Mouse (Mus musculus): Measurements from ENCODE around the gene Mfap2.

The Mfap2 gene

DNA sequence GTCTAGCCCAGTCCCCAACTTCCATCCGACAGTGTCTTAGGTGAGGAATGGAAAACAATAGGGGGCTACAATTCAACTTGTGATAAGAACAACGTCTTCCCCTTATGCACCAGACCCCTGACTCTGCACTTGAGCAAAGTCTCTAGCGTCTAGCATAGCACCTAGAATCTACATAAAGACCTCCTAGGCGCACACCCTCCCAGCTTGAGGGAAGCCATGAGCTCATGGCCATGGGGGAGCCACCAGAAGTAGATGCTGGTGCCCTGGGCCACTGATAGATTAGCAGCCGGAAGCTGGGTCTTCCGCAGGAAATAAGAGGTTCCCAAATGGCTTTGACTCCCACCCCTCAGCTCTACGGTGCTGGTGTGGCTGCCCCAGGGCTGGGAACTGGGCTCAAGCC, 22.7 kb upstream of the Mfap2 start:
- peak; percentile 25 for DNase-seq (ENCODE audit: low spot score)

DNA sequence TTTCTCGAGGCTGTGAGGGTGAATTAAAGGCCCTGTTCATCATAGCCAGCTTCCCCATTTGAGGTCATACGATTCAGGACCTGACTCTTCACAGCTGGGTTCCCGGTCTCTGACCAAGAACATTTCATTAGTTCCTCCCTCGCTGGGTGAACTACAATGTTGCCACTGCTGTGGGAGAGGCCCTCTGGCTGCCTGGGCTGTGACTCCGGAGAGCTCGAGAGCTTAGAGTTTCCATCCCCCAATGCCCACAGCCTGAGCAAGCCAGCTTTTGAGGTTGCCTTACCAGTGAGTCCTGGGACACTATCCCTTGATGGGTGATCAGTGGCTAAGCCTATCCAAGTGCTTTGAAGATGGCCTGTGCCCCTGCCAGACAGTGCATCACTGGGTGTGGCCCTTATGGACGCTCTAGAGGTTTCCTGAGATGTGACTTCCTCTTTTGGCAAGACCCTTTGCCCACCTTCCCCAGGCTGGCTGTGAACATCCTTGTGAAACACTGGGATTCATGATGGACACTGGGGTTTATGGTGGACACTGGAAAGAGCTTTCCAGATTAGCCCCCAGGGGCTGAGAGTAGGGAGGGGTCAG, 21.4 kb upstream of the Mfap2 start:
- DNase-seq (ENCODE audit: low spot score), result no peak

DNA sequence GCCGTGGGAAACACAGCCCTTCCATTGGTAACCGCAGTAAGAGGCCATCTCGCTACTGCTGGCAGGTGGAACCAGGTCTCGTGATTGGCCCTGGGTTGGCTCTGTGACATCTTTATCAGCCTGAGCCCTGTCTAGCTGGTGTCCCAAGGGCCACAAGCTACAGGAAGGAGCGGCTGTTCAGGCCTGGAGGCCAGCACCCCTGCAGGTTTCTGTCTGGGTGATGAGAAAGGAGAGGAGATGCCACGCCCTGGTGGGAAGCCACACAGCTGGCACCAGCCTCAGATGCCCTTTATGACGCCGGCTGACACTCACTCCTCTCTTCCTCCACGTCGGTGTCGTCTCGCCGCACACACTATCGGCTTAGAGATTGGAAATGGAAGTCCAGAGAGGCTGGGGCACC, 20.8 kb upstream of the Mfap2 start:
- peak; percentile 18 for DNase-seq (ENCODE audit: low spot score)

DNA sequence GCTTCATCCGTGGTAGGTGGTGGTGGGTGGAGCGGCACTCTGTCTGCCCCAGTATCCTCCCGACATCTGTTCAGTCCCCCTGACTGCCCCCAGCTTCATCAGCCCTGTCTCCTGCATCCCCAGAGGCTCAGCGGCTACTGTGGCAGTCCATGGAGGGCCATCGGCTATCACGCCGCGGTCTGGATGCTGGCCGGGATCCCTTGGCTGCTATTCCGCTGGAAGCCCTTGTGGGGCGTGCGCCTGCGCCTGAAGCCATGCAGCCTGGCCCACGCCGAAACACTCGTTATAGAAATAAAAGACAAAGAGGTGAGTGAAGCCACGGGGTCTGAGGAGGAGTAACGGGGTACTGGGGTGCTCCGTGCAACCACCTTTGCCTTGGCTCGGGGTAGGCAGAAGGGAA, 18.0 kb upstream of the Mfap2 start:
- no peak for DNase-seq (ENCODE audit: low spot score)

DNA sequence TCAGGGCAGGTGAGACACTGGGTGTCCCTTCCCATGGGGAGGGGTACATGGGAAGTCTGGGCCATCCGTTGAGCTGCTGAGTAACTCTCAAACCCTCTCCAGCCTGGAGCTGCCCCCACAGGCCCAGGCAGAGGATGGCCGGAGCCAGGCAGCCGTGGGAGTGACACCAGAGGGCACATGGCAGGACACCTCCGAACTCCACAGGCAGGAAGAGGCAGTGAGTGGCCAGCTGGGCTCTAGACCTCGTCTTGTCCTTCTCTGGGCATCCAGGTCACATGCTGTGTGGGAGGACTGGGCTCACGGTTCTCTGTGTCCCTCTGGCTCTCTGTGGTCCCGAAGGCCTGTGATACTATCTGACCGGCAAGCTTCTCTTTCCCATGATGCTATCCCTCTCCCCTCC, 16.4 kb upstream of the Mfap2 start:
- DNase-seq (ENCODE audit: low spot score), result no peak

DNA sequence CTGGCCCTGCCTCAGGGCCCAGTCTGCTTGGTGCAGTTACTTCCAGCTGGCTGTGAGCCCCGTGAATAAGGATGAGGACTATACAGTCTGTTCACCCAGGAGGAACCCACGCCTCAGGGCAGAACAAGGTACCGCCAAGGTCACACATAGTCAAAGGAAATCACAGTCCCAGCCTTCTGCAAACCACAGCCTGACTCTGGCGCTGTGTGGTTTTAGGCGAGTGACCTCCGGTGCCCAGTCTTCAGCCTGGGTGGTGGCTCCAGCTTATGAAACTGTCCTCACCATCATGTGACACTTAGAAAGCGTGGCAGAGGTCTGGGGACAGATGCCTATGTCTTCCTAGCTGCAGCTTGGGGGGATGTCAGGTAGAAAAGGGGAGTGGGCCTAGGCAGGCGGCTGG, 14.4 kb upstream of the Mfap2 start:
- no peak for DNase-seq (ENCODE audit: low spot score)

DNA sequence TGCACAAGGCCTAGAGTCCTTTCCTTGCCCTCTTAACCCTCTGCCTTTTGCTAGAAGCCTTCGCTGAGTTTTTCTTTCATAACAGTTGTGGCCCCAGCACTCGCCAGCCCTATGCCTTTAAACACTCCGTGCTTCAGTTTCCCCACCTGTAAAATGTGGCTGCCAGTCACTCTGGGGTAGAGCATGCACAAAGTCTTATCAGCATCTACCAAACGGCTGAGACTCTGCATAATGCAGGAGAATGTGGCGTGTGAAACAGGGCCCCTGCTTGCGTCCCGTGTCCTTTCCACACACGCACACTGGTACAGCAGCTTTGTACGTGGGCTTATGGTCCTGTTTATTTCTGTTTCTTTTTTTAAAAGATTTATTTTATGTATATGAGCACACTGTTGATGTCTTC, 13.4 kb upstream of the Mfap2 start:
- no peak for DNase-seq (ENCODE audit: low spot score)

DNA sequence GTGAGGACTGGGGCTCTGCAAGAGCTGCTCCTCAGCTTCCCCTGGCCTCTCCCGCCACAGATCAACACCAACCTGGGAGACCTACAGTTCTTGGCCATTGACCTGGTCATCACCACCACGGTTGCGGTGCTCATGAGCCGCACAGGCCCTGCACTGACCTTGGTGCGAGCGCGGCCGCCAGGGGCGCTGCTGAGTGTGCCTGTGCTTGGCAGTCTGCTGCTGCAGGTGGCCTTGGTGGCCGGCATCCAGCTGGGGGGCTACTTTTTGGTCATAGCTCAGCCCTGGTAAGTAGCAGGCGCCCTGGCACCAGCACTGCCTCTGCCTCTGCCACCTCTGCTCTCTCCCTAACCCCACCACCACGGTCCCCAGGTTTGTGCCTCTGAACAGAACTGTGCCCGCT, 4.2 kb upstream of the Mfap2 start:
- no peak for DNase-seq (ENCODE audit: low spot score)

DNA sequence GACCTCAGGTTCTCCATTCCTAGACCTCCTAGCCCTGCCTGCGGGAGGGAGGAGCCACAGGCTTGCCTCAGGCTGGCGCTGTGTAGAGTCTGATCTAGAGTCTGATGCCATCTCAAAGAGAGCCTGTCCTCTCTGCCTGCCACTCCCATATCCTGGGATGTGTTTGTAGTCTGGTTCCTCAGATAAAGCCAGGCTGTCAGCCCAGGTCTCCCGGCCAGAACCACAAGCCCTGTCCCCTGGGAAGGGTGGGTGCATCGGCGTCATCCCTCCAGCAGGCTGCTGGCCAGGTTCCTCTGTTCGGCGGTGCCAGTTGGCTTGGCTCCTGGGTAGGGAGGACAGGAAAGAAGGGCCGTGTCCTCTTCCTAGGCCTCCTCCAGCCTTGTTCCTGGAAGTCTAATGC, 2.2 kb upstream of the Mfap2 start:
- no peak for DNase-seq (ENCODE audit: low spot score)

DNA sequence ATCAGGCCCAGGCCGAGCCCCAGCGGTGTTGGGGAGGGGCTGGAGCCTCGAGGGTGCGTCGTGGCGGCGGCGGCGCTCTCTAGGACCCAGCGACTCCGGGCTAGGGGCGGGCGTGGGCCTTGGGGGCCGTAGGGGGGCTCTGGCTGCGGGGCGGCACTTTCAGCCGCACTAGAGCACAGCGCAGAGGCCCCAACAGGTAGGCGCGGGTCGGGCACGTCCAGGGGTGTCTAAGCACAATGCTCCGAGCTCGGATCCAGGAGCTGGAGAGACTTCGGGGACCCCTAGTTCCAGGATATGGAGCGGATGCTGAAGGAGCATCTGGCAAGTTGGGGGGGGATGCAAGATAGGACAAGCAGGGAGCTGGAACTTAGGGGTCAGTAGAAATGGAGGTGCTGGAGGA, 308 bp downstream of the Mfap2 start:
- DNase-seq (ENCODE audit: low spot score), result no peak

DNA sequence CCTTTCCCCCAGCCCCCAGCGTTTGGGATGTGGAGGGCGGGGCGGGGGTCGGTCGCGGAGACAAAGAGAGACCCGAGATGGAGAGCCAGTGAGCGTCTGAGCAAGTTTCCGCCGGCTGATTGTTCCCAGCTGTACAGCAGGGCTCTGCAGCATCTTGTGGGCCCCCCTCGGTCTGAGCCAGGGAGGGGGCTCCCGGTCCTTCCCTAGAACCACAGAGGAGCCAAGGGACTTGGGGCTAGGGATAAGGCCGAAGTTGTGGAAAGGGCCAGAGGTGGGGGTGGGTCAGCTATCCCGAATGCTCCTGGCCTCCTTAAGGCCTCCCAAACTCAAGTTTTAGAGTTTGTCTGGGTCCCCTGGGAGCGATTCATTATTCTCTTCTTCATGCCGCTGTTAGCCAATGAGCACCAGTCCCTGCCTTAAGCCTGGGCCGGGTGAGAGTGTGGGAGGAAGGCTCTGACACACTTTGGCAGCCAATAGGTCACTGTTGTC, 767 bp downstream of the Mfap2 start:
- DNase-seq (ENCODE audit: low spot score), result no peak

DNA sequence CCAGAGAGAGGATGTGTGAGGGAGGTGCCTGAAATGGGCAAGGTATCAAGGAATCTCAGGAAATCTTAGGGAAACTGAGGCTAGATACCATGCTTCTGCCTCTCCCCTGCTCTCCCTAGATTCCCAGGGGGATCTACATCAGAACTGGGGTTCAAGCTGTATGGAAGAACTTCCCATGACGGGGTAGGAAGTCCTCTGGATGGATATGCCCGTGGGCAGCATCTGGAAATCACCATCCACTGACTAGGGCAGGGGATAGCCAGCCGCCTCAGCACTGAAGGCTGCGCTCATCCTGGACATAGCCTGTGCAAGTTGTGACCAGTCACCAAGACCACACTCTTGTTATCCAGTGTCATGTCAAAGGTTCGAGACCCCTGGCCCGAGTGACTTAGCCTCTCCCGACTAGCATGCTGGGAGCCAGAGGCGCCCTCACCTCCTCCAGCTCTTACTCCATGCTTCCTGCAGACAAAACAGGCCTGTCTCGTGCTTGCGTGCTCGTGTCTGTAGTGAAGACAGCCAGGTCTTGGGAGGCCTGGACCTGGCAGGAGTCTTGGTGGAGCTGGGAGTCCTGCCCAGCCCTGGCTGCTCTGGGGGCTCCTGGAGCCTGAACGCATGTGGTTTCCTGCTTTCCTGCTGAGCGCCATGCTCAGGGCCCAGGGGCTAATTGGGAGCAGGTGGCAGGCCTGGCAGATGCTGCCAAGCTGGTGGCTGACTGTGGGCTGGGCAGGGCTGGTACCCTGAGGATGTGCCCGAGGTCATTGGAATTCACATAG, 1.5 kb downstream of the Mfap2 start:
- no peak for DNase-seq (ENCODE audit: low spot score)

DNA sequence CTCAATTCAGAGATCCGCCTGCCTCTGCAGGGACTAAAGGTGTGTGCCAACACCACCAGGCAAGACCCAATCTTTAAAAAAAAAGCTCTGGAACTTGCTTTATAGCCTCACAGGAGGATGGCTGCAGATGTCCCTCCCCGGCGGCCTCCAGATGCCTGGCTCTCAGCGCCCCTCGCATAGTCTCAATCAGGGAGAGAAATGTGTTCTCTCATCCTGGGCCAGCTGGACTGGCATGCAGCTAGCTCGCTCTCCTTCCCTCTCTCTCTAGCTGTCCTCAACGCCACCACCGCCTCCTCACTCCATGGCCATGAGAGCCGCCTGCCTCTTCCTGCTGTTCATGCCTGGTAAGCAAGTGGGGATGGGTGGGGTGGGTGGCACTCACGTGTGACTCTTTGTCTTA, 2.3 kb downstream of the Mfap2 start:
- DNase-seq (ENCODE audit: low spot score), result no peak

DNA sequence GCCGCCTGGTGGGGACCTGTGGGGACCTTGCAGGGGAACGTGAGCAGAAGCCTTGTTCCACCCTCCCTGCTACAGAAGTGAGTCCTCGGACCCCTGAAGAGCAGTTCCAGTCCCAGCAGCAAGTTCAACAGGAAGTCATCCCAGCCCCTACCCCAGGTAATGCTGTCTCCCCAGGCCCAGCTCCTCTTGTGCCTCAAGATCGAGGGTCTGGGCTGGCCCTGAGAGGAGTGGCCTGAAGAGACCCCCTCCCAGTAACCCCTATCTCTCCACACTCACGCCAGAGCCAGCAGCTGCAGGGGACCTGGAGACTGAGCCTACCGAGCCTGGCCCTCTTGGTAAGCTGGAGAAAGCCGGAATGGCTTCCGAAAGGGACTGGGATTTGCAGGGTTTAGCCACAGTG, 3.9 kb downstream of the Mfap2 start:
- DNase-seq (ENCODE audit: low spot score), result no peak

DNA sequence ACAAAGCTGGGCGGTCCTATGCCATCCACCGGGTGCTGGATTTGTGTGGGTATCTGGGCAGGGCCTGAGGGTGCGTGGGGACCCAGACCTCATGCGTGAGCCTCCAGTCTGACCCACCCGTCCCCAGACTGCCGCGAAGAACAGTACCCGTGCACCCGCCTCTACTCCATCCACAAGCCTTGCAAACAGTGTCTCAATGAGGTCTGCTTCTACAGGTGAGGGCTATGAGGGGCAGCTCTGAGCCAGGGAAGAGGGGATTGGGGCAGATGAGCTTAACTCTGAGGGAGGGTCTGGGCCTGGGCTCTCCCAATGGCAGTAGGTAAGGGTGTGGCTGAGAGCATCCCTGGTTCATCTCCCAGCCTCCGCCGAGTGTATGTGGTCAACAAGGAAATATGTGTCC, 4.6 kb downstream of the Mfap2 start:
- no peak for DNase-seq (ENCODE audit: low spot score)

DNA sequence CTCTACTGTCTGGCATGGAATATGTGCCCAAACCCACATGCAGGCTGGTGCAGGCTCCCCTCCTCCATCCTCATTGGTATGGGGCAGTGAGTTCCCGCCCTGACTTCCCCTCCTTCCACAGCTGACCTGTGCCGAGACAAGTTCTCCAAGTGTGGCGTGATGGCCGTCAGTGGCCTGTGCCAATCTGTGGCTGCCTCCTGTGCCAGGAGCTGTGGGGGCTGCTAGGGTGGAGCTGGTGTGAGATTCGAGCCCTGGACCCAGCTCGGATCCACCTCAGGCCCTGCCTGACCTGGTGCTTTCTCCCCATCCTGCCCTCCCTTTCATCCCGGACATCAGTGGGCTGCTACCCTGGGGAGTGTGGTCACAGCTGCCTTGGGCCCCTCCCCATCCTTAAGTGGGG, 5.1 kb downstream of the Mfap2 start:
- DNase-seq (ENCODE audit: low spot score), result no peak

DNA sequence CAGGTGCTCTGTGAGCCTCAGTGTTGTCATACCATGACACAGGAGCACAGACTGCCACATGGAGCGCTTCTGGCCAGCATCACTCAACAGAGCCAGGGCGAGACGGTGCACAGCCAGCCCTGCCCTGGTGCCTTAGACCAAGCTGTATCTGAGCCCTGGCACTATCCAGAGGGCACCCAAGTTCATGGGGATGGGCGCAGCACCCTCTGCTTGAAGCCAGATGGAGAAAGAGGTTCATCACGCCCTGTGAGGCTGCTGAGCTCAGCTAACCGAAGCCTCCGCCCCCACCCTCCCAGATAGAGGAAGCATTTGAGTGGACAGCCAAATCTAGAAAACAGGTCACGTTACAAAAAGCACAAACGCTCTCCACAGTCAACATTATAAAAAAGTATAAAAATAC, 6.1 kb downstream of the Mfap2 start:
- no peak for DNase-seq (ENCODE audit: low spot score)

DNA sequence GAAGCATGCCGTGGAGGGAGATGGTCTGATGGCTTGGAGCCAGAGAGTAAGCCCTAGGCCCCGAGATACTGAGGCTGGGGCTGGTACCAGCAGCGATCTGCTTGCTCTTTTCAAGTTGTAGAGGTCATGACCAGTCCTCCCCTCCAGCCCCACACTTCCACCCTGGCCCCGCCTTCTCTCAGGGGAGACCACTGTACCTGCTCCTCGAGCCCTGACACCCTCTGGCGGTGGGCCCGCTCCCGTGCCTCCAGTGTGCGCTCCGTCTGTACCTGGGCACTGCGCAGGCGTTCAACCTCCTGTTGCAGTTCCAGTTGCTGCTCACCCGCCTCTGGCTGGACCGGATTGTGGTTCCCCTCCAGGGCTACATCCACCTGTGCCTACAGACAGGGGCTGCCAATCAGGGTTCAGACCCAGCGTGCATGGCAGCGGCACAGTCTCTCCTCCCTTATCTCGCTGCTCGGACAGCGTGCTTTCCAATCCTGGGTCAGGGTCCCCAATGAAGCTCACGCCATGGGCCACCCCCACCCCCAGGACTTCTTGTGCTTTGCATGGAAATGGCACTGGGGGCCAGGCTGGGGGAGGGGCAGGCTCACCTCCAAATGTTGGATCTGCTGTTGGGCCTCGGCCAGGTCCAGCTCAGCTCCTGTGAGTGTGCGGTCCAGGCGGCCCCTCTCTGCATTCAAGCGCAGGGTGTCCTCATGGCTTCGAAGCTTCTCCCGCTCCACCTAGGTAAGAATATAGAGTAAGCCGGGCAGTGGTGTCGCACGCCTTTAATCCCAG, 7.6 kb downstream of the Mfap2 start:
- DNase-seq (ENCODE audit: low spot score), result no peak

DNA sequence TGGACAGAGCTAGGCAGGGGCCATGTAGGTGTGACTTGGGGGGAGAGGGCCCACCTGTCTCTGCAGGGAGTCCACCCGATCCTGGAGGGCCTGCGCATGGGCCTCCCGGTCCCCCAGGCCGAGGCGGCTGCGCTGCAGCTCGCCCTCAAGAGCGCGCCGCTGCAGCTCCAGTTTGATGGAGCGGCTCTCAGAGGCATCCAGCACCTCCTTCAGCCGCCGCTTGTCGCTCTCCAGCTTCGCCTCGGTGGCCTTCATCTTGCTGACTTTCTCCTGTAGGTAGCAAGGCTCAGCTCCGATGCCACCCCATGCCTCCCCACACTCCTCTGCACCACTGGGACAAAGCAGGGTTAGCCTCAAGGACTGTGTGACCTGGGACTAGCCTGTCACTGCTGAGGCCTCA, 10.0 kb downstream of the Mfap2 start:
- no peak for DNase-seq (ENCODE audit: low spot score)

DNA sequence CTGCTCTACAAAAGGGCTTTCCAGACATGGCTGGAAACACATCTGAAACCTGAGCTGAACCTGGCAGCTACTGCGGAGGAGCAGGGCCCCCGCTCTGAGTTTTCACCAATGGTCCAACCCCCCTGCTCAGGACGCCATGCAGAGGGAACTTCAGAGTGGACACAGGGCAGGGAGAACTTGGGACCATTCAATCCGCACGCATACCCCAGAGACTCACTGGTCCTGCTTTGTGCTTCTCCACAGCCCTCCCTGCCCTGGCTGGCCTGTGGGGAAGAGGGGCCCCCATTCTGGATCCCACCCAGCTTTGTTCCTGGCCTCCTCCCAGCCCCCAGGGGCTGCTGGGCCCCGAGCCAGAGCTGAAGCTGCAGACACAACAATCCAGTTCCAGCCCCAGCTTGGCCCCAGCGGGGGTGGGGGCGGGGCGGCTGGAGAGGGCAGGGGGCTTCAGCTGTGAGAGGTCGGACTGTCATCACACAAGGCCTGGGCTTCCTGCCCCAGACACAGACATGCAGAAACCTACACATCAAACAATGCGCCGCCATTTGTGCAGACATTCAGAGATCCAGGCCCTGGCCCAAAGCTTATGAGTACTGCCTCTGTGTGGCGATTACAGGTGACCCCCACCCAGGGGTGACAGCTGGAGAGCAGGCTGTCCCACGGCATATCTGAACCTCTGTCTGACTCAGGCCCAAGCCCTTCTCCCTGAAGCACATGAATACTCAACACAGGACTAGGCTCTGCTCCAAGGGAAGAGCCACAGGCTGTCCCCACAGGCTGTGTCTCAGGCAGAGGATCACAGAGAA, 10.8 kb downstream of the Mfap2 start:
- no peak for DNase-seq (ENCODE audit: low spot score)

DNA sequence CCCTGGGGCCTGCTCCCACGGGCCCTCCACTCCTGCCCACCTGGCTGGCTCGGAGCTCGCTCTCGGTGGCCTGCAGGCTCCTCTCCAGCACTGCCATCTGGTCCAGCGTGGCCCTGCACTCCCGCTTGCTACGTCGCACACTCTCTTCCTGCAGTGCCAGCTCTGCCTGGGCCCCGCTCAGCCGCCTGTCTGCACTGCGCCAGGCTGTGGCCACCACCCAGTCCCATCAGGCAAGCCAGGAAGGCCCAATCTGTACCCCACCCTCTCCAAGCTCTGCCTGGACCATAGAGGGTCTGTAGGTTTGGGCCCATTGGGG, 11.4 kb downstream of the Mfap2 start:
- no peak for DNase-seq (ENCODE audit: low spot score)

DNA sequence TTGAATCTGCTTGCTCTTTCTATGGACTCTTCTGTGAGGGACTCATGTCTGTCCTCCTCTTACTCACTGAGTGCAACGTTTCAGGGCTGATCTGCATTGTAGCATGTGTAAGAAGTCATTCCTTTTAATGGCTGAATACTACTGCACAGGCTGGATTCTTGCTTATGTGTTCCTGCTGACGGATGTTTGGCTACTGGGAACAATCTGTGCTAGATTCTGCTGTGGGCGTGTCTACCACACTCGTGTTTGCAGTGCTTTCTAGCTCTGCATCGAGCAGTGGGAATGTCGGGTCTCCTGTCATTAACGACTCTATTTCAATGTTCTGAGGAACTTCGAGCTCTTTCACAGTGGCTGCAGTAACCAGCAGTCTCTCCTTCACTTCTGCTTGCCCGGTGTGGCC, 13.8 kb downstream of the Mfap2 start:
- no peak for DNase-seq (ENCODE audit: low spot score)

DNA sequence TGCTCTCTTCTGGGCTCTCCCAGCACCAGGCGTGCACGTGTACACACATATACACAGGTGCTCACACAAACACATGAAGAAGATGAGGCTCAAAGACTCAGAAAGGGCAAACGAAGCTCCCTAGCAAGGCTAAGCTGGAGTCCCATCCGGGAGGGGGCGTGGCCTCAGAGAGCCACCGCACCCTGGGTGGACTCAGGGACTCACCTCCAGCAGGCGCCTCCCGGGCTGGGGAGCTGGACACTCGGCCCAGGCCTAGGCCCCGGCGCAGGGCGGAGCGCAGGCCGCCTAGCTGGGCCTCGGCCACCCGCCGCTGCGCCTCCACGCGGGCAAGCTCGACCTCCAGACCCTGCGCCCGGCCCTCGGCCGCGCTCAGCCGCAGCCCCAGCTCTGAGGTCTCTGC, 14.8 kb downstream of the Mfap2 start:
- no peak for DNase-seq (ENCODE audit: low spot score)

Data from T-cell, adult 2 months (primary cell).